Mouse (Mus musculus) lung, embryonic 16.5 days (tissue): Measurements from ENCODE around the gene Gm960. TPM values are rescaled to one million over a fixed set of nuclear protein-coding genes. Genes with fewer than 3 reads are reported as not detected.

Source experiments
- ATAC-seq: fragments of 200-750 bp; cut with Nextera tagmentation; 2 replicates; pipeline ENCODE4 v1.8.0; 2017; ENCODE audit warnings: low read depth, mild to moderate bottlenecking, moderate library complexity
- H3K27ac ChIP-seq: fragments of 300-500 bp; sonication (generic); 2 replicates; pipeline ENCODE4 v1.5.1; 2014; ENCODE audit warnings: mild to moderate bottlenecking, control low read depth, low read length
- H3K27me3 ChIP-seq: fragments of 300-500 bp; sonication (generic); 2 replicates; pipeline ENCODE4 v1.6.1; 2014; ENCODE audit warnings: low read depth, low read length, mixed read lengths; ENCODE audit not compliant: control insufficient read depth, insufficient read depth
- H3K36me3 ChIP-seq: fragments of 300-500 bp; sonication (generic); 2 replicates; pipeline ENCODE4 v1.6.1; 2014; ENCODE audit warnings: low read length; ENCODE audit not compliant: control insufficient read depth, insufficient read depth
- H3K4me1 ChIP-seq: fragments of 300-500 bp; sonication (generic); replicated peaks from 2 replicates; pipeline ENCODE4 v1.6.1; 2014; ENCODE audit warnings: low read length, mixed read lengths; ENCODE audit not compliant: control insufficient read depth, insufficient read depth
- H3K4me2 ChIP-seq: fragments of 300-500 bp; sonication (generic); 2 replicates; pipeline ENCODE4 v1.6.1; 2014; ENCODE audit warnings: low read depth, low read length, control low read depth
- H3K4me3 ChIP-seq: fragments of 300-500 bp; sonication (generic); 2 replicates; pipeline ENCODE4 v1.5.1; 2014; ENCODE audit warnings: mild to moderate bottlenecking, low read length, control low read depth
- H3K9ac ChIP-seq: fragments of 300-500 bp; sonication (generic); 2 replicates; pipeline ENCODE4 v1.6.1; 2014; ENCODE audit warnings: low read length, control low read depth
- H3K9me3 ChIP-seq: fragments of 300-500 bp; sonication (generic); 2 replicates; pipeline ENCODE4 v1.6.1; 2016; ENCODE audit warnings: low read length; ENCODE audit not compliant: control insufficient read depth
- WGBS: fragments of 180-500 bp; shearing (Covaris S2); extraction: QIAGEN DNeasy Blood & Tissue Kit; methylation state at CpG from one replicate; pipeline ENCODE4 v1.1.7; 2014; 5-methylcytosine and 5-hydroxymethylcytosine counted together
- microRNA-seq: library from miRNA; unstranded; fragments of <30 nt; microRNA quantifications from one replicate; pipeline ENCODE4, GENCODE M21; 2016
- polyA plus RNA-seq: library from polyadenylated mRNA; unstranded; fragments of >200 nt; fragmentation: Nextera tagmentation; extraction: Ambion mirVana; gene quantifications from 2 replicates; pipeline ENCODE4 v1.2.1, GENCODE M21; 2015

The Gm960 gene
- polyA plus RNA-seq, 1 experiment from 2014 or later, result 3.3 TPM

- 43% methylated on average over 2 of the region's 2 CpGs for WGBS
- ATAC-seq, result 0 out of 2 replicates have a peak, but pooled peaks have one; percentile 36
These were observed 119.7 kb downstream of the Gm960 start for GRCm38 (mm10) chr19:4578799-4579198.

More at GRCm38 (mm10) chr19:4578799-4579198, 119.7 kb downstream of the Gm960 start:
- Histone ChIP-seq H3K4me2 (no peak overlapping the region), H3K4me1 (no peaks in the 10 kb centered on the region), H3K27me3 (no peaks in the 10 kb centered on the region), H3K36me3 (no peaks in the 10 kb centered on the region), H3K9me3 (no peaks in the 10 kb centered on the region), H3K9ac (no peak overlapping the region), H3K4me3 (no peak overlapping the region), H3K27ac (no peak overlapping the region)

Small RNA genes lying within 50 kb of the gene (microRNA-seq; reads per million reads assigned to microRNA genes)
- 0.99 reads per million for gene Mir6986

Other genes with a start within 250 kb of the Gm960 start
- 1.2 and 1.6 TPM in 2 replicates for gene Syt12, start 221.2 kb downstream of the Gm960 start, polyA plus RNA-seq
- gene 2010003K11Rik, start 200.1 kb downstream of the Gm960 start, polyA plus RNA-seq, result not detected in 2 replicates
- gene Pcx, start 188.2 kb downstream of the Gm960 start, polyA plus RNA-seq, result 21.3 and 24.7 TPM in 2 replicates
- 3.4 and 4.1 TPM in 2 replicates for gene Lrfn4, start 83.0 kb downstream of the Gm960 start, polyA plus RNA-seq
- gene Rce1, start 73.0 kb downstream of the Gm960 start, polyA plus RNA-seq, result 68.3 and 70.1 TPM in 2 replicates
- gene Sptbn2, start 12.5 kb upstream of the Gm960 start, polyA plus RNA-seq, result 1.0 and 1.4 TPM in 2 replicates
- gene Rbm4b, start 57.8 kb upstream of the Gm960 start, polyA plus RNA-seq, result 57.6 and 58.7 TPM in 2 replicates
- gene Rbm4, start 95.2 kb upstream of the Gm960 start, polyA plus RNA-seq, result 52.2 and 55.1 TPM in 2 replicates
- 25.7 and 30.9 TPM in 2 replicates for gene Gm21992, start 112.9 kb upstream of the Gm960 start, polyA plus RNA-seq
- 82.4 and 88.6 TPM in 2 replicates for gene Rbm14, start 113.0 kb upstream of the Gm960 start, polyA plus RNA-seq
- 53.7 and 60.1 TPM in 2 replicates for gene Ccs, start 140.7 kb upstream of the Gm960 start, polyA plus RNA-seq
- gene Ccdc87, start 140.7 kb upstream of the Gm960 start, polyA plus RNA-seq, result 0.65 and 0.72 TPM in 2 replicates
- gene Ctsf, start 156.5 kb upstream of the Gm960 start, polyA plus RNA-seq, result 23.5 and 26.6 TPM in 2 replicates
- 2.1 and 5.0 TPM in 2 replicates for gene Actn3, start 179.2 kb upstream of the Gm960 start, polyA plus RNA-seq
- gene Zdhhc24, start 180.0 kb upstream of the Gm960 start, polyA plus RNA-seq, result 8.3 and 9.4 TPM in 2 replicates
- 4.2 and 4.9 TPM in 2 replicates for gene Bbs1, start 208.0 kb upstream of the Gm960 start, polyA plus RNA-seq
- 94.6 and 95.1 TPM in 2 replicates for gene Dpp3, start 229.6 kb upstream of the Gm960 start, polyA plus RNA-seq
- gene Peli3, start 244.5 kb upstream of the Gm960 start, polyA plus RNA-seq, result 1.9 and 2.1 TPM in 2 replicates